ENCODE assay signal across 29 mouse cellular contexts in the genomic region with DNA sequence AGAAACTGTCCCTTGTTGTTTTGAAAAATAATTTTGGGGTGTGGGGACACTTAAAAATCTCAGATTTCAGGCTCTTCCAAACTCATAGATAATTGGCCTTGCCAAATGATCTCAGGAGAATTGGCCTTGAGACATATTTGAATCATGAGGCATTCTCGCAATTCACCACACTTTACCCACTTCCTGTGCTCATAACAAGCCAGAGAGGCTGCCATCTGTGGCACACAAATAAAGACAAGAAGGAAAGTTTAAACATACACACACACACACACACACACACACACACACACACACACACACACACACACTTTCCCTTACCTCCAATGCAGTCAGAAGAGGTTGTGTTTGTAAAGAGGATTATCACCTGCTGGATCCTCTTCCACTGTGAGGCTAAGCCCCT. TPM values are rescaled to one million over a fixed set of nuclear protein-coding genes. Genes with fewer than 3 reads are reported as not detected.
A peak's percentile ranks its signal among the peaks of the same experiment; 100 is the strongest.
DNase-seq lines count a peak whose midpoint lies in the region; ATAC-seq and TF ChIP-seq lines count a peak whose summit lies in the region.
"Had no signal": no experiment of that assay in that cellular context is flagged by ENCODE, and none has a peak within 500 bp of the region (broad histone marks: within the 10 kb centered on the region; RNA-seq: fewer than 3 reads in every experiment).

No protein-coding gene starts in this region.

- intact Hi-C loops in left cerebral cortex, adult 2 months (cut with DNase I) = no loop called here

- no peaks in the 10 kb centered on the region for H3K9me3 ChIP-seq in kidney, embryonic 15.5 days (replicated peaks)
- H3K9me3 ChIP-seq: heart, embryonic 15.5 days; hindbrain, embryonic 15.5 days; limb, embryonic 15.5 days; midbrain, embryonic 15.5 days had no signal

- H3K36me3 ChIP-seq in kidney, embryonic 15.5 days = no peaks in the 10 kb centered on the region
- H3K36me3 ChIP-seq: heart, embryonic 15.5 days; hindbrain, embryonic 15.5 days; limb, embryonic 15.5 days; midbrain, embryonic 15.5 days had no signal

- no peak for ATAC-seq in kidney, embryonic 15.5 days (replicated peaks; ENCODE audit: low FRiP score)
- ATAC-seq: intestine, postnatal 0 days; midbrain, embryonic 15.5 days; Patski had no signal

- H3K9ac ChIP-seq in kidney, embryonic 15.5 days = no peak overlapping the region
- H3K9ac ChIP-seq: heart, embryonic 15.5 days; hindbrain, embryonic 15.5 days; limb, embryonic 15.5 days; midbrain, embryonic 15.5 days had no signal

- no peak overlapping the region for H3K27ac ChIP-seq in left cerebral cortex, adult 2 months
- H3K27ac ChIP-seq in kidney, embryonic 15.5 days = no peak overlapping the region
- H3K27ac ChIP-seq: heart, embryonic 15.5 days; hindbrain, embryonic 15.5 days; kidney, postnatal 0 days; limb, embryonic 15.5 days; midbrain, embryonic 15.5 days had no signal

- 67% methylated on average over 1 of the region's 1 CpGs for WGBS in kidney, embryonic 15.5 days

- DNase-seq in lung, postnatal 25 days (ENCODE audit: low spot score) = peak; percentile 16
- DNase-seq in lung, adult 18-20 months = no peak
- DNase-seq in CD8-positive naive resting alpha-beta T cell, adult 2 months (ENCODE audit: low read depth in 2 of 2, low spot score in 2 of 2) = peak; percentile 58 to 69
- peak; percentile 86 for DNase-seq in naive thymus-derived CD4-positive, alpha-beta T cell, adult 2 months (ENCODE audit: low read depth)
- DNase-seq in thymus, postnatal 36 days = peak; percentile 32 to 46
- DNase-seq in left cerebral cortex, adult 2 months (ENCODE audit: extremely low spot score in 1 of 2, low spot score in 2 of 2) = no peak
- DNase-seq in testis, postnatal 10 days (ENCODE audit: low spot score) = no peak
- DNase-seq: cerebellum, adult 18-20 months; heart, adult 18-20 months; heart, postnatal 4 days; lung, postnatal 14 days; right cerebral cortex, adult 18-20 months had no signal

- H3K27me3 ChIP-seq in kidney, embryonic 15.5 days = peaks cover 3% of the 10 kb centered on the region; the same call in 1 of the 2 replicates
- H3K27me3 ChIP-seq: Patski had no signal

- no peaks in the 10 kb centered on the region for H3K4me1 ChIP-seq in kidney, embryonic 15.5 days
- H3K4me1 ChIP-seq: heart, embryonic 15.5 days; hindbrain, embryonic 15.5 days; limb, embryonic 15.5 days; midbrain, embryonic 15.5 days had no signal

- H3K4me3 ChIP-seq in left cerebral cortex, adult 2 months = no peak overlapping the region
- H3K4me3 ChIP-seq in kidney, embryonic 15.5 days (replicated peaks) = no peak overlapping the region
- H3K4me3 ChIP-seq: heart, embryonic 15.5 days; hindbrain, embryonic 15.5 days; limb, embryonic 15.5 days; midbrain, embryonic 15.5 days; myocyte had no signal

- TF ChIP-seq CTCF in left cerebral cortex, adult 2 months (IDR thresholded peaks at IDR 0.05) = no peak

- no peak overlapping the region for H3K4me2 ChIP-seq in kidney, embryonic 15.5 days
- H3K4me2 ChIP-seq: heart, embryonic 15.5 days; hindbrain, embryonic 15.5 days; limb, embryonic 15.5 days; midbrain, embryonic 15.5 days had no signal

RNA-seq across cellular contexts. Expression of gene Olig3, which starts 22.9 kb away (rescaled TPM):
- total RNA-seq in left cerebral cortex, adult 2 months (2021) = not detected
- polyA plus RNA-seq in kidney, embryonic 15.5 days (2015; fragmentation: Nextera tagmentation; extraction: Ambion mirVana) = not detected in 2 replicates
- total RNA-seq: adrenal gland, postnatal 4 days; gastrocnemius, adult 8-10 months; heart, adult 18-20 months; heart, postnatal 4 days; layer of hippocampus, adult 18-20 months; left cerebral cortex, postnatal 36 days; megakaryocyte-erythroid progenitor cell, adult 5-6 weeks had no signal
- polyA plus RNA-seq: frontal cortex, adult 2 months; heart, embryonic 15.5 days; intestine, postnatal 0 days; kidney, postnatal 0 days; limb, embryonic 15.5 days; liver, embryonic 16.5 days; myocyte; small intestine, adult 2 months had no signal

Comparison
In these comparisons a context has a peak if more than half of its experiments do, and no peak if none do; other contexts are left out.
1. DNase-seq: peak in lung, postnatal 25 days (single experiment), CD8-positive naive resting alpha-beta T cell, adult 2 months (2 of 2), naive thymus-derived CD4-positive, alpha-beta T cell, adult 2 months (single experiment) and thymus, postnatal 36 days (2 of 2); none in lung, adult 18-20 months (0 of 2), left cerebral cortex, adult 2 months (0 of 2) and testis, postnatal 10 days (single experiment).